Mouse (Mus musculus) MEL (cell line): ENCODE measurements around the gene Klf16. TPM values are rescaled to one million over a fixed set of nuclear protein-coding genes. Genes with fewer than 3 reads are reported as not detected.

ENCODE experiments used
- DNase-seq: peaks from one replicate; pipeline ENCODE4 v3.0.0; 2011; ENCODE audit warnings: low read depth, low spot score
- H3K27ac ChIP-seq: 2 replicates; pipeline ENCODE4 v1.5.1; 2012; ENCODE audit warnings: low read depth, mild to moderate bottlenecking, control low read depth, low read length, moderate library complexity; ENCODE audit not compliant: control insufficient read depth
- H3K27me3 ChIP-seq, 2 experiments: fragments of 150-350 bp in 1 of 2; sonication (generic) in 1 of 2; 2 replicates each; pipeline ENCODE4 v1.6.1; 2012; ENCODE audit warnings: low read length in 2 of 2, mild to moderate bottlenecking in 2 of 2, improper control_type of control experiment in 1 of 2, moderate library complexity in 1 of 2; ENCODE audit not compliant: insufficient read depth in 2 of 2, control insufficient read depth in 1 of 2
- H3K36me3 ChIP-seq, 2 experiments: 2 replicates each; pipeline ENCODE4 v1.6.1; 2012 to 2014; ENCODE audit warnings: low read length in 2 of 2, improper control_type of control experiment in 1 of 2, inconsistent platforms in 1 of 2, mild to moderate bottlenecking in 1 of 2; ENCODE audit not compliant: insufficient read depth in 2 of 2, control insufficient read depth in 1 of 2
- H3K4me1 ChIP-seq, 2 experiments: fragments of 150-350 bp in 1 of 2; sonication (generic) in 1 of 2; 2 replicates each; pipeline ENCODE4 v1.6.1; 2012; ENCODE audit warnings: low read length in 2 of 2, improper control_type of control experiment in 1 of 2, mild to moderate bottlenecking in 1 of 2; ENCODE audit not compliant: insufficient read depth in 2 of 2, control insufficient read depth in 1 of 2
- H3K4me3 ChIP-seq, 2 experiments: fragments of 150-350 bp in 1 of 2; sonication (generic) in 1 of 2; 2 replicates each; pipeline ENCODE4 v1.5.1; 2012; ENCODE audit warnings: low read depth in 2 of 2, low read length in 2 of 2, mild to moderate bottlenecking in 2 of 2, moderate library complexity in 2 of 2, control low read depth in 1 of 2, improper control_type of control experiment in 1 of 2; ENCODE audit not compliant: control insufficient read depth in 1 of 2, insufficient read depth in 1 of 2
- H3K79me2 ChIP-seq: 2 replicates; pipeline ENCODE4 v1.6.1; 2012; ENCODE audit warnings: mild to moderate bottlenecking, low read length, moderate library complexity; ENCODE audit not compliant: control insufficient read depth, poor library complexity, insufficient read depth
- H3K9ac ChIP-seq: 2 replicates; pipeline ENCODE4 v1.6.1; 2012; ENCODE audit warnings: low read depth, mild to moderate bottlenecking, control low read depth, low read length, moderate library complexity; ENCODE audit not compliant: control insufficient read depth, poor library complexity, severe bottlenecking
- H3K9me3 ChIP-seq: fragments of 150-350 bp; sonication (generic); replicated peaks from 2 replicates; pipeline ENCODE4 v1.6.1; 2012; ENCODE audit warnings: mild to moderate bottlenecking, low read length, improper control_type of control experiment, moderate library complexity; ENCODE audit not compliant: insufficient read depth
- CHD1 ChIP-seq: IDR thresholded peaks from 2 replicates; pipeline ENCODE4 v1.6.1; 2012; ENCODE audit warnings: low read depth, mild to moderate bottlenecking, inconsistent platforms, low read length, improper control_type of control experiment
- CTCF ChIP-seq, 3 experiments: IDR thresholded peaks in 2 of 3; conservative IDR thresholded peaks in 1 of 3; 2 replicates each; pipeline ENCODE4 v1.5.1; 2011 to 2012; ENCODE audit warnings: low read length in 3 of 3, low read depth in 2 of 3, mild to moderate bottlenecking in 2 of 3, improper control_type of control experiment in 1 of 3, inconsistent platforms in 1 of 3, mixed read lengths in 1 of 3, moderate library complexity in 1 of 3; ENCODE audit not compliant: control insufficient read depth in 1 of 3, insufficient read depth in 1 of 3, poor library complexity in 1 of 3, severe bottlenecking in 1 of 3
- E2F4 ChIP-seq: IDR thresholded peaks from 2 replicates; pipeline ENCODE4 v1.6.1; 2011; ENCODE audit warnings: low read depth, low read length, improper control_type of control experiment, borderline replicate concordance
- EP300 ChIP-seq, 2 experiments: IDR thresholded peaks; 2 replicates each; pipeline ENCODE4 v1.6.1; 2011; ENCODE audit warnings: improper control_type of control experiment in 2 of 2, low read length in 2 of 2, low read depth in 1 of 2, mild to moderate bottlenecking in 1 of 2
- ETS1 ChIP-seq: IDR thresholded peaks from 2 replicates; pipeline ENCODE4 v1.6.1; 2012; ENCODE audit warnings: low read depth, mild to moderate bottlenecking, inconsistent platforms, low read length, improper control_type of control experiment, moderate library complexity
- JUND ChIP-seq: IDR thresholded peaks from 2 replicates; pipeline ENCODE4 v1.6.1; 2011; ENCODE audit warnings: low read depth, mild to moderate bottlenecking, improper control_type of control experiment, low read length
- KAT2A ChIP-seq: conservative IDR thresholded peaks from 2 replicates; pipeline ENCODE4 v1.6.1; 2012; ENCODE audit warnings: low read depth, low read length, improper control_type of control experiment, inconsistent platforms
- MAFK ChIP-seq: IDR thresholded peaks from 2 replicates; pipeline ENCODE4 v1.6.1; 2011; ENCODE audit warnings: low read depth, mild to moderate bottlenecking, low read length, improper control_type of control experiment, borderline replicate concordance
- MAZ ChIP-seq: IDR thresholded peaks from 2 replicates; pipeline ENCODE4 v1.6.1; 2012; ENCODE audit warnings: low read depth, mild to moderate bottlenecking, inconsistent platforms, low read length, improper control_type of control experiment
- MXI1 ChIP-seq: IDR thresholded peaks from 2 replicates; pipeline ENCODE4 v1.6.1; 2011; ENCODE audit warnings: mild to moderate bottlenecking, low read depth, low read length, improper control_type of control experiment
- POLR2AphosphoS5 ChIP-seq: IDR thresholded peaks from 2 replicates; pipeline ENCODE4 v1.6.1; 2012; ENCODE audit warnings: low read depth, borderline replicate concordance, mild to moderate bottlenecking, inconsistent platforms, low read length, moderate library complexity, mixed read lengths
- RAD21 ChIP-seq: IDR thresholded peaks from 2 replicates; pipeline ENCODE4 v1.6.1; 2011; ENCODE audit warnings: mild to moderate bottlenecking, low read depth, low read length, improper control_type of control experiment
- RCOR1 ChIP-seq: IDR thresholded peaks from 2 replicates; pipeline ENCODE4 v1.6.1; 2012; ENCODE audit warnings: low read depth, mild to moderate bottlenecking, inconsistent platforms, low read length, improper control_type of control experiment
- SMC3 ChIP-seq: IDR thresholded peaks from 2 replicates; pipeline ENCODE4 v1.6.1; 2011; ENCODE audit warnings: low read depth, low read length, improper control_type of control experiment
- TAL1 ChIP-seq: IDR thresholded peaks from 2 replicates; pipeline ENCODE4 v1.6.1; 2012; ENCODE audit warnings: mild to moderate bottlenecking, inconsistent platforms, low read length, moderate library complexity, mixed read lengths
- USF1 ChIP-seq: IDR thresholded peaks from 2 replicates; pipeline ENCODE4 v1.6.1; 2014; ENCODE audit warnings: low read depth, mild to moderate bottlenecking, inconsistent platforms, low read length, improper control_type of control experiment, moderate library complexity
- ZC3H11A ChIP-seq: IDR thresholded peaks from 2 replicates; pipeline ENCODE4 v1.6.1; 2012; ENCODE audit warnings: low read depth, mild to moderate bottlenecking, inconsistent platforms, low read length, improper control_type of control experiment
- polyA plus RNA-seq, 2 experiments: library from polyadenylated mRNA; stranded (reverse) in 1 of 2; unstranded in 1 of 2; fragments of >175 nt in 1 of 2; fragments of >200 nt in 1 of 2; gene quantifications; 2 replicates each; pipeline versions ENCODE4 v1.2.1 to v1.2.4; 2012; ENCODE audit warnings: low replicate concordance in 2 of 2, low read depth in 1 of 2; ENCODE audit not compliant: insufficient read length in 2 of 2, insufficient read depth in 1 of 2, missing spikeins in 1 of 2
- total RNA-seq: library from RNA; depleted of rRNA; stranded (reverse); fragments of 300-350 nt; gene quantifications from 2 replicates; pipeline ENCODE4 v1.2.3, GENCODE M21; 2012

The Klf16 gene
- total and polyA plus RNA-seq, 3 experiments, result 37.1 to 51.1 TPM; not detected in 1

DNA sequence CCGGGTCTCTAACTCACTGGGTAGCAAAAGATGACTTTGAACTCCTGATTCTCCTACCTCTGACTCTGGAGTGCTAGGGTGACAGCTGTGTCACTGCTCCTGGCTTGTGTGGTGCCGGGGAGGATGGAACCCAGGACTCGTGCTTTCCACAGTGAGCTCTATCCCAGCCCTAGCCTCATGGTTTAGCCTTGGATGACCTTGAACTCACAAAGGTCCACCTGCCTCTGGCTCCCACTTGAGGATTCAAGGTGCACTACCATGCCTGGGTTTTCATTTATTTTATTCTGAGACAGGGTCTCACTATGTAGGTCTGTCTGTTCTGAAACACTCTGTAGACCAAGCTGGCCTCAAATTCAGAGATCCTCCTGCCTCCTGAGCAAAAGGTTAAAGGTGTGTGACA, 36.7 kb upstream of the Klf16 start:
- TF ChIP-seq RAD21 (no peak), MXI1 (no peak), ETS1 (no peak), MAZ (no peak), CTCF (IDR thresholded peaks at IDR 0.05 in 2 of 3, conservative IDR thresholded peaks at IDR 0.05 in 1 of 3; ENCODE audit: control insufficient read depth in 1 of 3, insufficient read depth in 1 of 3, low read depth in 2 of 3, low read length in 3 of 3, poor library complexity in 1 of 3, severe bottlenecking in 1 of 3) (no peak), E2F4 (no peak), RCOR1 (no peak), ZC3H11A (no peak), MAFK (no peak), KAT2A (no peak), CHD1 (no peak), POLR2AphosphoS5 (no peak), USF1 (no peak)
- H3K27ac ChIP-seq, result no peak overlapping the region
- no peak overlapping the region for H3K4me3 ChIP-seq
- H3K9ac ChIP-seq, result no peak overlapping the region
- DNase-seq, result no peak
- no peaks in the 10 kb centered on the region for H3K9me3 ChIP-seq
- H3K36me3 ChIP-seq, result peaks cover 0 to 2% of the 10 kb centered on the region in 2 experiments; a peak in 1 of 4 replicates
- no peaks in the 10 kb centered on the region for H3K27me3 ChIP-seq
- H3K4me1 ChIP-seq, result no peaks in the 10 kb centered on the region
- H3K79me2 ChIP-seq, result no peaks in the 10 kb centered on the region

DNA sequence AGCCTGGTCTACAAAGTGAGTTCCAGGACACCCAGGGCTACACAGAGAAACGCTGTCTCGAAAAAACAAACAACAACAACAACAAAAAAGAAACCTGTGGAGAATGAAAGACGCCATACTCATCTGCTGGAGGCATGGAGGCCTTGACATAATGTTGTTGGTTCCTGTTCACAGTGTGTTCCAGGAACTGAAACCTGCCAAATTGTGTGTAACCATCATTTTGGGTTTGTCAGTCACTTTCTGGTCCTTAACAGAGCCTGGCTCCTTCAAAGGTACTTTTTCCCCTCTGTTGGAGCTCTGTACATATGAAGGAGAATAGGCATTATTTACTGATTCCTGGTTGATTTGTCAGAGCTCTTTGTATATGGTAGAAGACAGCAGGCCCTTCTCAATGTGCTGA, 34.8 kb upstream of the Klf16 start:
- Histone ChIP-seq H3K9me3 (no peaks in the 10 kb centered on the region), H3K4me1 (no peaks in the 10 kb centered on the region), H3K9ac (no peak overlapping the region), H3K4me3 (no peak overlapping the region), H3K27ac (no peak overlapping the region), H3K79me2 (peaks cover 4% of the 10 kb centered on the region), H3K27me3 (no peaks in the 10 kb centered on the region), H3K36me3 (peaks cover 0 to 4% of the 10 kb centered on the region in 2 experiments; a peak in 1 of 4 replicates)
- no peak for DNase-seq
- TF ChIP-seq MXI1, result no peak
- TF ChIP-seq TAL1, result no peak
- TF ChIP-seq SMC3, result no peak
- TF ChIP-seq JUND, result no peak
- TF ChIP-seq POLR2AphosphoS5, result no peak
- no peak for TF ChIP-seq EP300 (IDR thresholded peaks at IDR 0.05; ENCODE audit: low read depth in 1 of 2, low read length in 2 of 2)
